Mouse (Mus musculus): ENCODE measurements around the gene Ttbk1.
"Not testable (repeated sequence)": the region's sequence is repeated elsewhere in the genome, so short reads cannot be mapped to it uniquely, and the experiment has no call there.

Ttbk1 gene

GRCm38 (mm10) chr17:46487431-46487830, at the start of gene Ttbk1:
Ttbk1 (minus strand) TSS chr17:46487675.
- in situ Hi-C loops (cut with MboI; ENCODE audit: low pct_unique_long_range_greater_than_20kb in 1 of 2, low sequenced_read_pairs in 2 of 2, unreplicated experiment in 1 of 2): no loop called here

- in situ Hi-C loops (cut with MboI; ENCODE audit: low pct_unique_long_range_greater_than_20kb in 1 of 2, low sequenced_read_pairs in 2 of 2, unreplicated experiment in 1 of 2): no loop called here
Observed at GRCm38 (mm10) chr17:46525579-46526307, 38.3 kb upstream of the Ttbk1 start.

GRCm38 (mm10) chr17:46525065-46525464, 37.6 kb upstream of the Ttbk1 start:
- in situ Hi-C loops (cut with MboI; ENCODE audit: low pct_unique_long_range_greater_than_20kb in 1 of 2, low sequenced_read_pairs in 2 of 2, unreplicated experiment in 1 of 2): no loop called here

- in situ Hi-C loops (cut with MboI; ENCODE audit: low pct_unique_long_range_greater_than_20kb in 1 of 2, low sequenced_read_pairs in 2 of 2, unreplicated experiment in 1 of 2): no loop called here
Observed at GRCm38 (mm10) chr17:46521963-46522668, 34.6 kb upstream of the Ttbk1 start.

- in situ Hi-C loops (cut with MboI; ENCODE audit: low pct_unique_long_range_greater_than_20kb in 1 of 2, low sequenced_read_pairs in 2 of 2, unreplicated experiment in 1 of 2): no loop called here
Observed at GRCm38 (mm10) chr17:46521174-46521573, 33.7 kb upstream of the Ttbk1 start.

GRCm38 (mm10) chr17:46520385-46520979, 33.0 kb upstream of the Ttbk1 start:
- in situ Hi-C loops (cut with MboI; ENCODE audit: low pct_unique_long_range_greater_than_20kb in 1 of 2, low sequenced_read_pairs in 2 of 2, unreplicated experiment in 1 of 2): no loop called here

- in situ Hi-C loops (cut with MboI; ENCODE audit: low pct_unique_long_range_greater_than_20kb in 1 of 2, low sequenced_read_pairs in 2 of 2, unreplicated experiment in 1 of 2): no loop called here
Observed at GRCm38 (mm10) chr17:46519971-46520370, 32.5 kb upstream of the Ttbk1 start.

GRCm38 (mm10) chr17:46513329-46513728, 25.9 kb upstream of the Ttbk1 start:
- in situ Hi-C loops (cut with MboI; ENCODE audit: low pct_unique_long_range_greater_than_20kb in 1 of 2, low sequenced_read_pairs in 2 of 2, unreplicated experiment in 1 of 2): no loop called here

GRCm38 (mm10) chr17:46511059-46511710, 23.7 kb upstream of the Ttbk1 start:
- in situ Hi-C loops (cut with MboI; ENCODE audit: low pct_unique_long_range_greater_than_20kb in 1 of 2, low sequenced_read_pairs in 2 of 2, unreplicated experiment in 1 of 2): no loop called here

GRCm38 (mm10) chr17:46505617-46506016, 18.1 kb upstream of the Ttbk1 start:
- in situ Hi-C loops (cut with MboI; ENCODE audit: low pct_unique_long_range_greater_than_20kb in 1 of 2, low sequenced_read_pairs in 2 of 2, unreplicated experiment in 1 of 2): no loop called here

- in situ Hi-C loops (cut with MboI; ENCODE audit: low pct_unique_long_range_greater_than_20kb in 1 of 2, low sequenced_read_pairs in 2 of 2, unreplicated experiment in 1 of 2): no loop called here
Observed at GRCm38 (mm10) chr17:46503847-46504638, 16.6 kb upstream of the Ttbk1 start.

GRCm38 (mm10) chr17:46502775-46503174, 15.3 kb upstream of the Ttbk1 start:
- in situ Hi-C loops (cut with MboI; ENCODE audit: low pct_unique_long_range_greater_than_20kb in 1 of 2, low sequenced_read_pairs in 2 of 2, unreplicated experiment in 1 of 2): no loop called here

- in situ Hi-C loops (cut with MboI; ENCODE audit: low pct_unique_long_range_greater_than_20kb in 1 of 2, low sequenced_read_pairs in 2 of 2, unreplicated experiment in 1 of 2): no loop called here
Observed at GRCm38 (mm10) chr17:46497956-46498355, 10.5 kb upstream of the Ttbk1 start.

GRCm38 (mm10) chr17:46496623-46497434, 9.4 kb upstream of the Ttbk1 start, which contains the start of gene Dnph1:
Dnph1 (plus strand) TSS chr17:46496711.
- in situ Hi-C loops (cut with MboI; ENCODE audit: low pct_unique_long_range_greater_than_20kb in 1 of 2, low sequenced_read_pairs in 2 of 2, unreplicated experiment in 1 of 2): no loop called here

- in situ Hi-C loops (cut with MboI; ENCODE audit: low pct_unique_long_range_greater_than_20kb in 1 of 2, low sequenced_read_pairs in 2 of 2, unreplicated experiment in 1 of 2): not testable (repeated sequence)
Observed at GRCm38 (mm10) chr17:46496081-46496480, 8.6 kb upstream of the Ttbk1 start.

GRCm38 (mm10) chr17:46495486-46495885, 8.0 kb upstream of the Ttbk1 start:
- in situ Hi-C loops (cut with MboI; ENCODE audit: low pct_unique_long_range_greater_than_20kb in 1 of 2, low sequenced_read_pairs in 2 of 2, unreplicated experiment in 1 of 2): no loop called here

GRCm38 (mm10) chr17:46486995-46487394, 480 bp downstream of the Ttbk1 start:
- in situ Hi-C loops (cut with MboI; ENCODE audit: low pct_unique_long_range_greater_than_20kb in 1 of 2, low sequenced_read_pairs in 2 of 2, unreplicated experiment in 1 of 2): no loop called here

GRCm38 (mm10) chr17:46484461-46484875, 3.0 kb downstream of the Ttbk1 start:
- in situ Hi-C loops (cut with MboI; ENCODE audit: low pct_unique_long_range_greater_than_20kb in 1 of 2, low sequenced_read_pairs in 2 of 2, unreplicated experiment in 1 of 2): no loop called here
